Mouse (Mus musculus) megakaryocyte, embryonic 14.5 days (primary cell): ENCODE measurements around the gene Mlana.

Source experiments
- FLI1 ChIP-seq: IDR thresholded peaks from 2 replicates; pipeline ENCODE4 v1.6.1; 2012; ENCODE audit warnings: low read length, inconsistent platforms, mixed read lengths
- GATA1 ChIP-seq: IDR thresholded peaks from 3 replicates; pipeline ENCODE4 v1.6.1; 2012; ENCODE audit warnings: mixed read lengths, low read length, inconsistent platforms, borderline replicate concordance

DNA sequence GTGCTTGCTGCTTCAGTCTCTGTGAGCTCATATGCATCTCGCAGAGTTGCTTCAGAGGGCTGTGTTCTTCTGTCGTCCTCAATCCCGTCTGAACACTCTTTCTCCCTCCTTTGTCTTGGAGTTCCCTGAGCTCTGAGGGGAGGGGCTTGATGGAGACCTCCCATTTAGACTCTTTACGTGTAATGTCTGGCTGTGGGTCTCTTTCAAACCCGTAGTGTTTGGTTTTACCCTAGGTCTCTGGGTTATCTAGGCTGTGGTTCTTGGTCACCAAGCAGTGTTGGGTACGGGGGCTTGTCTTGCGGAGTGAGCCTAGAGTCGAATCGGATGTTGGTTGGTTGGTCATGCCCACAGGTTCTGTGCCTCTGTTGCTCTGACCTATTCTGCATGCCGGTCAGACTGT is 2.6 kb upstream of the Mlana start:
- TF ChIP-seq GATA1 (no peak), FLI1 (no peak)
